Mouse (Mus musculus) cerebellum, adult 18-20 months (tissue): ENCODE measurements around the gene Cblb.

Source experiments
- DNase-seq, 2 experiments: peaks; one replicate each; pipeline ENCODE4 v3.0.0; 2021

The Cblb gene

DNA sequence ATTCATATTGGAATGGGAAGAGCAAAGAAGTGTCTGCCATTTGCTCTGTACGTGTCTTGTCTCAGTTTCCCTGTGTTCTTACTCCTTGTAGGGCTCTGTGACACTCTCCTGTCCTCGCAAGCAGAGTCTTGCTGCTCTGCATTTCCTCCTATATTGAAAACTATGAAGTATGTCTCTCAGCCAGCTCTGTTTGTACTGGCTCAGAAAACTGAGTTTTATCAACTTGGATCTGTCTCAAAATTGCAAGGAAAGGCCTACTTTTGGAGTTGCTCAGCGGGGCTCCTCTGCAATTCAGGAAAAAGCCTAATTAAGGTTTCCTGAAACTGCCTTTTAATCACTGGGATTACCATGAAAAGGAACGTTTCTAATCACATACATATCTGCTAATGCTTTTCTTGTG is 46.9 kb downstream of the Cblb start:
- no peak for DNase-seq

DNA sequence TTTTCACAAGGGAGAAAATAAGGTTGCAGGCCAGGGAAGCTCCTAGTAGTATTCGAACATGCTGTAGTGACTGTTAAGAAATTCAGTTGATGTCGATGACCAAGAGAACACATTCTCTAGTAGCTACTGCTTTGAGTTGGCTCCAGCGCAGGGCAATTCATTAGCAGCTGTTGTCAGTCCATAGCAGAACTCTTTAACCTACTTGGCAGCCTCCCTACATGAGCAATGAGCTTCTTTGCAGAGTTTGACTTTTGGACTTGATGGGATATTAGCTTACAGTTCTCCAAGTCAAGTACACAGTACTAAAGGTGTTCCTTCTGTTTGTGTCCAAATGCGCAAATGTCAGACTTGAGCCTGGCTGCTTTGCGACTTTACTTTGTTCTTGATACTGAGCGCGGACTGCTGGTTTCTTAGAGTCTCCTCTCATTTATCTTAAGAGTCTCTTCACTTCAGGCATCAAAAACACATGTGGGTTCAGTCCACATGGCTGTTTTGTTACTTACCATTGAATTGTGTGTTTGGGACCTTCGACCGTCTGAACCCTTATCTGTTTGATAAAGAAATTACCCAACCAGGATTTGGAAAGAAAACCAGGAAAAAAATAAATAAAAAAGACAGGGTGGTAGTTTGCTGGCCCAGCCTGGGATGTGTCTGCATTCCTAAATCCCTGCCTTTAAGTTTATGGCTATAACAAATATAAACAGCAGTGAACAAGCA is 47.9 kb downstream of the Cblb start:
- no peak for DNase-seq

DNA sequence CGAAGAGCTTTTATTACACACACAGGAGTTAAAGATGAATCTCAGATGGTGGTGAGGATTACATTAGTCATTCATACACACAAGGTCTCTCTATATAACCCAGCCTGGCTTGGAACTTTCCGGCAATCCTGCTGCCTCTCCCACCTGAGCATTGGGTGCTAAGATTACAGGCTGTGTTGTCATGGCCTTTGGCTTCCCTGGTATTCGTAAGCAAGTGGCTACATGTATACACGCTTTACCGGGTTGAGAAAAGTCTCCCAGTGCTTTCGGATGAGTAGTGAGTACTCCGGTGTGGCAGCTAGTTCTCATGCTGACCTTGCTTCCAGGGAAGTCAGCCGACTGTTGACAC is 48.4 kb downstream of the Cblb start:
- DNase-seq, result no peak

DNA sequence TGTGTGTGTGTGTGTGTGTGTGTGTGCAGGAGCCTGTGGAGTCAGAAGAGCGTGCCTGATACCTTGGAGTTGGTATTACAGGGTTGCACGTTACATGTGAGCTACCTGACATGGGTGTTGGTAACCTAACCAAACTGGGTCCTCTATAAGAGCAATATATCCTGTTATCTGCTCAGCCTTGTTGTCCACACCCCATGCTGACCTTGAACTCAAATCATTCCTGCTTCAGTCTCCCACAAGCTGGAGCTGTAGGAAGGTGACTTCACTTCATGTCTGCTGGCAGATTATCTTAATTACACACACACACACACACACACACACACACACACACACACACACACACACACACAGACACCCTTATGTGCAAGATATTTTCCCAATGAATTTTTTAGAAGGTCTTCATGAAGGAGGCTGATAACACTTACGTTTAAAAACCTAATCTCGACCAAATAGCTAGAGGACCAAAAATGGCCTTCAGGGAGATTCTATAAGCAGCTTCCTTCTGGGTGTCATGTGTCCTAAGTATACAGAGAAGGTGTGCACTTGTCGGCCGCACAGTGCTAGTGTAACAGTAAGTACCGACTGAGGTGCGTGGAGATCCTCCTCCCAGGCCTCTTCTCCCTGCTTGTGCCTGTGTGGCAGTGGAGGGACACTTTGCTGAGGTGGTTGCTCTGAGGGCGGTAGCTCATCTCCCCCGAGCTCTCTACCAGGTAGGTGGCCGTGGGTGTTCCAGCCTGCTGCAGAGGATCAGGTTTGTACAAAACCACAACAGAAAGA is 49.8 kb downstream of the Cblb start:
- DNase-seq, result no peak

DNA sequence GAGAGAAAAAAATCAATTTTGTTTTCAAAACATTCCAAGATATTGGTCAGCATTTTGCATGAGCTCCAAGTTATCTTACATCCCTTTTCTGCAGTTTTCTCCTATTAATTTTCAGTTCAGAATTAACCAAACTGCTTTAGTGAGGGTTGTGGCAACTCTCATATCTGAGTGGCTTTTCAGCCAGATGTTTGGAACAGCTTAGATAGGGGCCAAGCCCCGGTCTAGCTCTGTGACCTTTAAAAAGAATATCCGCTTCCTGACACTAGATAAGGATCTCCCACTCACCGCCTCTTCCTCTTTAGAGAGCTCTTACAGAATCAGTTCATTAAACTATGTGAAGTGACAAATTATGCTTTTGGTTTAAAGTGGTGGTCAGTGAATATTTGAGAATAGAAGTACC is 50.7 kb downstream of the Cblb start:
- DNase-seq, result no peak

DNA sequence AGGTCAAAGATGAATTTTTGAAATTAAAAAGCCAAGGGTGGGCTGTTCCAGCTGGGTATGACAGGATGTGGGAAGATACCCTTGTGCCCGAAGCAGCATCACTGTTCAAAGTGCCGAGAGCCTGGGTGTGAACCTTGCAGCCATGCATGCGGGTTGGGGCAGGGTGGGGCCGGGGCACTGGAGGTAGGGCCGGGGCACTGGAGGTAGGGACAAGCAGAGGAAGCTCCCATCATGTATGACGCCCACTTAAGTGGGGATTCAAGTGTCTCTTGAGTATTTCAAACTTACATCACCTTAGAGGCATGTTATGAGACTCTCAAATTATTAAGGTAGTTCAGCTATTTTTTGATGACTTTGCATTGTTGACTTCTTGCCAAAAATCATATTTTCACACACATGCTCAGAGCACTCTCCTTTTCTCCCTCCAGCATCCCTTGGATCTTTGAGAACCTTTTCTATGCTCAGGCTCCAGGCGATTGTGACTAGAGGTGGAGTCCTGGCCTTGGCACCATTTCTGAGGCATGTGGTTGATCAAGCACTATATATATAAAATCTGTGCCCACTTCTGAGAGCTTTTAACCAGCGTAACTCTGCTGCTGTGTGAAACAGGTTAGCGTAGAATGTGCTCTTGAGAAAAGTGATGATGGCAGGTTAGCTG is 55.9 kb downstream of the Cblb start:
- DNase-seq, result no peak

DNA sequence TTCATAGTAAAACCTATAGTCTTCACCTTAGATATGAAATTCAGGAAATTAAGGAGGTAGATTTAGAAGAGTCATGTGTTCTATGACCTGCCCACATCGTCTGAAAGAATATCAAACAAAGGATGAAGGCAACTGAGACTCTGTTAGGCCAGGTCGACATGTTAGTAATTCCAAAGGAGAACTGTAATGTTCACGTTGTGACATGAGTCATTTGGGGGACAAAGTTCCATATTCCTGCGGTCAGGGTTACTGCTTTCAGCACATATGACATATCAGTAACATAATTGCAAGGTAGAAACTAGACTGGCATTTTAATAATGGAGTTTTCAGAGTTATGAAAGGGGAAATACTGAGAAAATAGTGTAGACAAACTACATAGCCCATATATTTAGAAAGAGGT is 58.3 kb downstream of the Cblb start:
- DNase-seq, result no peak

DNA sequence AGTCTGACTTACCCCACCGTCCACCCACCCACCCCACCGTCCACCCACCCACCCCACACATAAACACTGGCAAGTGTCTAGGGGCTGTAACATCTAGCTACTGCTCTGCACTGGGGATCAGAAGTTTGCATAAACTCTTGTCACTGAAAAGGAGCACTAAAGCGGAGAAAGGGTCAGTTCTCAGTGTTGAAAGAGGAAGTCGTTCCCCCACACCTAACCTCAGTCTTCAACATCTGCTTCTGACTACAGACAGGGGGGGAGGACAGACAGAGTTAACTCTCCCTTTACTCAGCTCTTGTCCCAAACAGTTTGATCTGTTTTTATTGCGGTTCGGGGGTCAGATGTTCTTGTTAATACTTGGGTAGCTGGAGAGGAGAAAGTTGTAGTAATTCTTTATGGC is 59.9 kb downstream of the Cblb start:
- no peak for DNase-seq

DNA sequence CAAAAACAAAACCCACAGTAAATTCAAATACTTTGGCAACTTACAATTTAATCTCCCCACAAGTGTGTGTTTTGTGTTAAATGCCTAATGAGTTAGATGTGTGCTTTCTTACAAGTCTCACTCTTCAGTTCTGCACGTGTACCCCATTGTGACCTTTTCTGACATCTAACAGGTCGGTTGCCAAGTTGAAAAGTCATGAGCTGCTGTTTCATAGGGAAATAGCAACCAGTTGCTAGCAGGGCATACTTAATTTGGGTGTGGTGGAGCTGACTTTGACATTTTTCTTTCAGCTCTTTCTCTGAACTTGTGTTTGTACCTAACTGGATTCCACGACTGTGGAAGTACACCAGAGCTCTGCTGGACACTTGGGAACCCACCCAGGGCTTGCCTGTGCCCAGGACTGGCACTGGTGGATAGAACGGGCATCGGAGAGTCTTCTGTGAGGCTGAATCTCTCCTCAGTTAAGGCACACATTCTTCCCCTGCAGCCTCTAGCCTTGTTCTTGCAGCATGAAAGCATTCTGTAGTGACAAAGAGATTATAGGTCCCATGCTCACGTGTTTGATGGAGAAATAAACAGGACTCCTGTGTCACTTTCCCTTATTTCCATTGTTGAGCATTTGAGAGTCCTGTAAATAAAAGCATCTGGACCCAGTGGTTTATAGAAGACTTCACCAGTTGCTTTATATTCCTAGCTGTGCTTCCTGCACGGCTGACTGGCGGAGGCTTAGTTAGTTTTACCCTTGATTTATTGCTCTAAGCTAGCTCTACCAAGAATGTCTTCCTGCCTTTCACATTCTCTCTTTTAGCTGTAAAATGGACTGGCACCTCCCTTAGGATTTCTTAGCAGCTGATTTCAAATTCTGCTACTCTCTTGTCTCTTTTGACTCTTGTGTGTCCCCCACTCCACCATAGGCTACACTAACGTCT is 62.6 kb downstream of the Cblb start:
- no peak for DNase-seq

DNA sequence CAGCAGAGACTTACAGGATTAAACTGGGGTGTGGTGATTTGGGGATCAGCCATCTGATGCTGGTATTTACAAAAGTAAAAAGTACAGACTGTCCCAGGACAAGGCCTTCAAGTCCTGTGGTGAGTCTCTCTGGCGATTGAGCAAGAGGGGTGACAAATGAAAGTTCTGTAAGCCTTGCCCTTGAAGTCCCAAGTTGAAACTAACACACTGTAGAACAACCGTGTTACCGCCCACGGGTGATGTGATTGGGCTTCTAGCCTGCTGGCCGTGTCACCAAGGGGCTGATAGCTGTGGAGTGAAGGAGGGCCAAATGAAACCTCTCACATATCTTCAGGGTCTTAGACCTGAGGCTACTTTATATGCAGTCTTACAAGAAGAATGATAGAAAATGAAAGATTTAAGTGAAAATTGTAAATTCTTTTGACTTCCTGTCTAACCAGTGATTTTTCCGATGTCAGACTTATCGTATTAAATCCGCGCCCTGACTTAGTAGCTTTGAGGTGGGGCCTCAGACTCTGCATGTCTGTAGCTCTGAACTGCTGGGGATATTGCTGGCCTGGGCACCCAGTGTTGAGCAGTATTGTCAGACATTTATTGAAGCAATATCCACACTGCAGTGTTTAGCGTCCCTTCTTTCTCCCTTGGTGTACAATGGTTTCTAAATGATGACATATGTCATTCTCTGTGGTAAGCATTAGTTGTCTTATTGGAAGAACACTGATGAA is 63.9 kb downstream of the Cblb start:
- DNase-seq, result no peak

DNA sequence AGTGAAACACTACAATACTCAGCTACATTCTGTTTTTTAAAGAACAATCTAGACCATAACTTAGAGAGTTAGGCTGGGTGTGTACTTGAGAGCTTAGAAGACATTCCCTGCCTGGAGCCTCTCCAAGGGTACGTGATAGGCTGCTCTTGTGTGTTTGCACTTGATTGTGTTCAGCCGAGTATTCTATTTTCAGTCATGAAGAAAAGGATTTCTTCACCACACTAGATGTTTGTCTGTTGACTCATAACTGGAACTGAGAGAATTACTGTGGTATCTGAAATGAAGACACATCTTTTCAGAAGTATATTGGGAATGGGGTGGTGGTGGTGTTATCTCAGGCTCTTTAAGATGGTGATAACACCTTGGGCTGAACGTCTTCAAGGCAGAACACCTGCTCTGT is 64.6 kb downstream of the Cblb start:
- no peak for DNase-seq

DNA sequence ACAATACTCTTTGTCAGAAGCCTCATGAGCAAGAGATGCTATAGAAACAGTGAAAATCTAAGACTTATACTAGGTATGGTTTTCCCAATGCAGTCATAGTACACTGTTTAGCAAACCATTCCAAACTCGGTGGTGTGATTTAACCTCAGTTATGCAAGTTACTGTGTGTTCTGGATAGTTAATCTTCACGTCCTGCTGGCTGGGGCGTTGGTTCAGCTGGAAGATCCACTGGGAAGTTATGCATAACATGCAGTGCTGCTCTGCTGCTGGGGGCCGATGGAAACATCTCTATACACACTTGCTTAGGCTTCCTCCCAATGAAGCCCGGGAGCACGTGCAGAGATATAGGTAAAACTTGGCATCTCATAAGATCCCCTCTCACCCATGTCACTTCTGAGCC is 69.4 kb downstream of the Cblb start:
- DNase-seq, result no peak

DNA sequence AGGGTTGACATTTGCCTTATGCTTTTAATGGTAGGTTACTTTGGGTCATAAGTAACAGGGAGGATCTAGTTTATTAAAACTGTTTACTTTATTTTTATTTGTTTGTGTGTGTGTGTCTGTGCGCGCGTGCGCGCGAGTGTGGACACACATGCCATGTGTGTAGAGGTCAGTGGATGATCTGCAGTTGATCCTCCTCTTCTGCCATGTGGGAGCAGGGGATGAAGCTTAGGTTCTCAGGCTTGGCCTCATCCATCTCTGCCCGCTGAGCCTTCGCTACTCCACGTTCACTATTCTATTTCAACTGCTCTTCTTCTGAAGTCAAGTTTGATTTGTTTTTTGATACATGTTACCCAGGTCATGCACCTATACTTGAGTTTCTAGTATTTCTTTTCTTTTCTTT is 73.6 kb downstream of the Cblb start:
- no peak for DNase-seq

DNA sequence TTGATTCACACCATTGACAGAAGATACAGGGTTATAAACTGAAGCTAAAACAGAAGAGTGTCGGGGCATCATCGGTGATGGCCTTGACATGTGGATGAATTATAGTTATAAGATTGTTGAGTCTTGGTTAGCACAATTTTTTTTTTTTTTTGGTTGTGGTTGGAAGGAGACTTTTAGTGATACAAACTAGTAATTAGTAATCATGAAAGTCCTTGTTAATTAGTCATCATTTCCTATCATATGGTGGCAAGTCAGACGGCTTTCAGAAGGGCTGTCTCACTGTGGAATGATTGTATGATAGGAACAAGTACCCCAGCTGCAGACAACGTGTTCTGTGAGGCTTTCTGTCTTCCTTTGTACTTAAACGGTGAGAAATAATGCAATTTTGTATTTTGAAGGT is 76.8 kb downstream of the Cblb start:
- no peak for DNase-seq

DNA sequence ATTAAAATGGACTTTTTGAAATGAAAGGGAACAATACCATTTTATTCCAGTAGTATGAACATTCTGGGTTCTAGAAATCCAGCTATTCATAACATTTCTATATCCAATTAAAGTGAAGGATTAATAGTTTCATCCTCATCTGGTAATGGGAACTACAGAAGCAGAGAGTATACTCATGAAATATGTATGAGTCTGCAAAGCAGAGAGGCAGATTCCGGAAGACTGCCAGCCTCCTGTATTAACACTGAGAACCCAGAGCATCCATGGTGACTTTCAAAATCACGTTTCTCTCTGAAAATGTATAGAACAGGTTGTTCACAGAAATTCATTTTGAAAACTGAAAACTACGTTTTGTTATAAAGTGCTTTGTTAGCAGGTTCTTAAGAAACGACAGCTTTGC is 83.4 kb downstream of the Cblb start:
- DNase-seq, result no peak

DNA sequence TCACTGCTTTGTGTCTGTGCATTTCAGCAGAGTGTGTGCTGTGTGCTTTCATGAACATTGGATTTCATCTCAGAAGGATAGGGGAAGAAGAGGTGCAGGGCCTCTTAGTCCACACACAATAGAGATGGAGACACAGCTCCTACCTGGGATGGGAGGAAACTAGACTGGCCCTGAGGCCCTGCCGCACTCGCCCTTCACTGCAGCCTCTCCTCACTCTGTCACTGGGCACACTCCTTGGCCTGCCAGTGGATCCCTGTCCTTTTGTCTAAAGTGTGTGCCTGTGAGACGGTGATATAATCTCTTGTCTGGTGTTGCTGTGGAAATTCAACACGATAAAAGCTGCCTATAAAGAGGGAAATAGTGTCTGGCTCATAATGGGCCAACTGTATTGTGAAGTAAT is 88.0 kb downstream of the Cblb start:
- DNase-seq, result no peak

DNA sequence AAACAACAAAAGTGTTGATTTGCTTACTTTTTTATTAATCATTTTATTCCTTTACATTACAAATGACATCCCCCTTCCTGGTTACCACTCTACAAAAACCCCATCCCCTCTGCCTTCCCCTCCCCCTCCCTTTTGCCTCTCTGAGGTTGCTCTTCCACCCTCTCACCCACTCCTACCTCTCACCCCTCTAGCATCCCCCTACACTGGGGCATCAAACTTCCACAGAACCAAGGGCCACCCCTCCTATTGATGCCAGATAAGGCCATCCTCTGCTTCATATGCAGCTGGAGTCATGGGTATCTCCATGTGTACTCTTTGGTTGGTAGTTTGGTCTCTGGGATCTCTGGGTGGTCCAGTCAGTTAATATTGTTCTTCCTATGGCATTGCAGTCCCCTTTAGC is 93.9 kb downstream of the Cblb start:
- no peak for DNase-seq

DNA sequence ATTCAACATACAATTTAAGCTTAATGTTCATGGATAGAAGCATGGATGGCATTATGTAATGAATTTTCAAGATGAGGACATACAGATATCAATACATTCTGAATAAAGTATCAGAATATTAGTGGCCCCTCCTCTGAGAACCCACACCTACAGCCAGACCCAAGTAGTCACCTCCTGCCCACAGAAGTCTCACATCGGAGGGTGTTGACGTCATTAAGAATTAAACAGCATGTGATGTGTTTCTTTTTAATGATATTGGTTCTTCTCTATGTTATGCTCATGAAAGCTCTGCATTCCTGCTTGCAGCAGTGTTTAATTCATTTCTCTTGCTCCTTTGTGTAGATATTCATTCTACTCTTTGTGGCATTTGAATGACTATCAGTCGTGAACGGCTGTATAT is 94.9 kb downstream of the Cblb start:
- no peak for DNase-seq

DNA sequence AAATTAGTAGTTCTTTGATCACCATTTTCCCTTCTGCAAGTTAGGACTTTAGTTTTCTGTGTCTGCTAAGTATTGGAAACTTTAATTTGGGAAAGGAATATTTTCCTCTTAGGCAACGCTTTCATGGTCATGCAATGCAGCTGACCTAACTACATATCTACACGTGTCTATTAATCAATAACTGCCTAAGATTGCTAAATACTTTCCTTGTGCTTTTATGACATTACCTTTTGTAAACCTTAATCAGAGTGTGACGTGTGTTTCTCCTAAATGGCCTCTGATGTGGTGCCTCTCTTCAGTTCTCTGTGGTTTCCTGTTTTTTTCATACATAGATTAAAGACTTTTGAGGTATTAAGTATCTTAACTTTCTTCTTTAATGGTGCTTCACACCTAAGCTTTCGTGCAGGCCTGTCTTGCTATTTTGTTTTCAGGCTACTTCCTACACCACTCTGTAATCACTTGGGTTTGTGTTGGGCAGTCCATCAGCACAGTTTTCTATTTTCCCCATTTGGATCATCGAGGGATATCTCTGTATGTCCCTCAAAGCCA is 98.4 kb downstream of the Cblb start:
- no peak for DNase-seq

DNA sequence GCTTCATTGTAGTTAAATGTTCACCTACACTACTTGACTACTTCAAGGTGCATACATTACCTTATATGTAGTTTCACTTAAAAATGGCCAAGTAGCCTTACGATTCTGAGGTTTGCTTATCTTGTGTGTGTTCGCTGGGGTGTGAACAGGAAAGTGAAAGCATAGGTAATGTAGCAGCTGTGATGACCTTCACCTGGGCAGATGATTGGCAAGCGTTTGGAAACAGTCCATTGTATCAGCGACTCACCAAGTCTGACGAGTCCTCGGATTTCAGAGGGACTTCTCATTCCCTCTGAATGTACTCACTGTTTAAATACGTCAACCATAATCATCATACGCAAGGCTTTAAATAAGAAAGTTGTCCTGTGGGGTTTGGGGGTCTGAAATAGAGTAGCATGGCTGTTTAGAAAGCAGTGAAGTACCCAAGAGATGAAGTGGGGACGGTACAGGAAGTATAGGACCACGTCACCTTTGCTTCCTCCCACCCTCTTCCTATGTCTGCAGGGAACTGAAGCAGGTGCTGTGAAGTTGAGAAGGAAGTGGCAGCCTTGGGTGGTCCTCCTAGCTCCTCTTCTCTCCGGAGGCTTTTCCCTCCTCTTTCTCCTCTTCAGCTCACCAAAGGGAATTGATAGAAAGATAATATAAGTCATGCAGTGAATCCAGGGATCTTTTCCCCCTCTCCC is 101.9 kb downstream of the Cblb start:
- DNase-seq, result no peak

DNA sequence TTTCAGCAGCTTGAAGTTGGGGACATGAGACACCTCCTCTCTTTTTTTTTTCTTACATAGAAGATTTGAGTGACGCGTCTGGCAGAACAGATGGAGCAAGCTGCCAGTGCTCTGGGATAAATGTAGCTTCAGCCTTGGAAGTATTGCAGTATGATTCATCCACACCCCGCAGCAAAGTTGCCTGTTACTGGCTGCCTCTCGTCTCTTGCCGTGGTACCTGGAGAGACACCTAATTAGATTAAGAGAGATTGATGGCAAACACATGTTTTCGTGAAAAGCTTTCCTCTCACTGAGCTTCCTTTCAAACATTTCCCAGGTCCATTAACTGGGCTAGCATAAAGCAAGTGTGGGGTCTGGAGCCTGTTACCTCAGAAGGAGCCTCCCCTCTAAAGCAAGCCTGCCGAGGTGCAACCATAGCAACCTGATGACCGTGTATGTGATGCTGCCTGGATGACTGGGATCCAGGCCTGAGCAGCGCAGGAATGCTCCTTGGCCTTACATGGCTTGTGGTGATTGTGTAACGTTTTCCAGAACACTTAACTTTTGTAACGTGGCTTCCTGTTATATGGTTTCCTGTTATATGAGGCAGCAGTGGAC is 103.7 kb downstream of the Cblb start:
- peak; percentile 37 to 61 for DNase-seq
